Mouse (Mus musculus): ENCODE measurements around the gene Sept10.

- no peak for TF ChIP-seq CTCF (IDR thresholded peaks at IDR 0.05; ENCODE audit: extremely low read depth, insufficient read depth, insufficient read length, insufficient replicate concordance)
- TF ChIP-seq POLR2A (IDR thresholded peaks at IDR 0.05; ENCODE audit: low read depth, low read length) = no peak
Observed at GRCm38 (mm10) chr10:59105885-59106284, 115.8 kb downstream of the Sept10 start.
